Mouse (Mus musculus): Measurements from ENCODE around the gene Zfp672. TPM values are rescaled to one million over a fixed set of nuclear protein-coding genes. Genes with fewer than 3 reads are reported as not detected.

Zfp672 gene
- polyA plus RNA-seq, 1 experiment: 12.5 TPM

GRCm38 (mm10) chr11:58289992-58290682, 40.0 kb downstream of the Zfp672 start:
- Histone ChIP-seq H3K27me3 (ENCODE audit: control insufficient read depth, insufficient read depth, insufficient read length) (peaks cover 3% of the 10 kb centered on the region), H3ac (ENCODE audit: control insufficient read depth, insufficient read length, low read depth) (no peak overlapping the region), H3K4me3 (ENCODE audit: insufficient read depth, poor library complexity, severe bottlenecking) (no peak overlapping the region), H3K79me2 (ENCODE audit: control insufficient read depth, insufficient read depth) (no peaks in the 10 kb centered on the region), H3K36me3 (ENCODE audit: control insufficient read depth, insufficient read depth) (no peaks in the 10 kb centered on the region), H3K79me3 (ENCODE audit: low read depth) (no peaks in the 10 kb centered on the region)
- TF ChIP-seq USF1 (IDR thresholded peaks at IDR 0.05; ENCODE audit: low read depth): no peak
- TF ChIP-seq CTCF (IDR thresholded peaks at IDR 0.05; ENCODE audit: control insufficient read depth, insufficient read depth, insufficient read length): no peak
- no peak for TF ChIP-seq CEBPB (IDR thresholded peaks at IDR 0.05; ENCODE audit: low read depth)
- TF ChIP-seq MYOD1 (IDR thresholded peaks at IDR 0.05; ENCODE audit: control insufficient read depth, insufficient read length, low read depth): no peak
- TF ChIP-seq FOSL1 (IDR thresholded peaks at IDR 0.05; ENCODE audit: insufficient read depth, low read length, poor library complexity, severe bottlenecking): no peak
- no peak for TF ChIP-seq MYOG (IDR thresholded peaks at IDR 0.05; ENCODE audit: control insufficient read depth, extremely low read depth, insufficient read length)
- no peak for TF ChIP-seq MAX (IDR thresholded peaks at IDR 0.05)

GRCm38 (mm10) chr11:58282518-58282917, 47.6 kb downstream of the Zfp672 start:
- H3ac ChIP-seq (ENCODE audit: control insufficient read depth, insufficient read length, low read depth): no peak overlapping the region
- TF ChIP-seq FOSL1 (IDR thresholded peaks at IDR 0.05; ENCODE audit: insufficient read depth, low read length, poor library complexity, severe bottlenecking) (no peak), MYOD1 (IDR thresholded peaks at IDR 0.05; ENCODE audit: control insufficient read depth, insufficient read length, low read depth) (no peak), MAX (IDR thresholded peaks at IDR 0.05) (no peak), CTCF (IDR thresholded peaks at IDR 0.05; ENCODE audit: control insufficient read depth, insufficient read depth, insufficient read length) (no peak), USF1 (IDR thresholded peaks at IDR 0.05; ENCODE audit: low read depth) (no peak)
- H3K79me3 ChIP-seq (ENCODE audit: low read depth): no peaks in the 10 kb centered on the region
- peaks cover 15% of the 10 kb centered on the region for H3K27me3 ChIP-seq (ENCODE audit: control insufficient read depth, insufficient read depth, insufficient read length)
- H3K4me3 ChIP-seq (ENCODE audit: insufficient read depth, poor library complexity, severe bottlenecking): no peak overlapping the region
- H3K36me3 ChIP-seq (ENCODE audit: control insufficient read depth, insufficient read depth): no peaks in the 10 kb centered on the region
- no peaks in the 10 kb centered on the region for H3K79me2 ChIP-seq (ENCODE audit: control insufficient read depth, insufficient read depth)

GRCm38 (mm10) chr11:58281970-58282496, 48.1 kb downstream of the Zfp672 start:
- Histone ChIP-seq H3K79me2 (ENCODE audit: control insufficient read depth, insufficient read depth) (no peaks in the 10 kb centered on the region), H3ac (ENCODE audit: control insufficient read depth, insufficient read length, low read depth) (no peak overlapping the region), H3K36me3 (ENCODE audit: control insufficient read depth, insufficient read depth) (no peaks in the 10 kb centered on the region), H3K4me3 (ENCODE audit: insufficient read depth, poor library complexity, severe bottlenecking) (no peak overlapping the region), H3K79me3 (ENCODE audit: low read depth) (no peaks in the 10 kb centered on the region), H3K27me3 (ENCODE audit: control insufficient read depth, insufficient read depth, insufficient read length) (peaks cover 16% of the 10 kb centered on the region)
- TF ChIP-seq MYOG (IDR thresholded peaks at IDR 0.05; ENCODE audit: control insufficient read depth, extremely low read depth, insufficient read length) (no peak), MYOD1 (IDR thresholded peaks at IDR 0.05; ENCODE audit: control insufficient read depth, insufficient read length, low read depth) (no peak), CTCF (IDR thresholded peaks at IDR 0.05; ENCODE audit: control insufficient read depth, insufficient read depth, insufficient read length) (no peak), FOSL1 (IDR thresholded peaks at IDR 0.05; ENCODE audit: insufficient read depth, low read length, poor library complexity, severe bottlenecking) (no peak), MAX (IDR thresholded peaks at IDR 0.05) (no peak), CEBPB (IDR thresholded peaks at IDR 0.05; ENCODE audit: low read depth) (no peak), USF1 (IDR thresholded peaks at IDR 0.05; ENCODE audit: low read depth) (no peak)

- no peak for TF ChIP-seq CTCF (IDR thresholded peaks at IDR 0.05; ENCODE audit: control insufficient read depth, insufficient read depth, insufficient read length)
- no peak for TF ChIP-seq MYOD1 (IDR thresholded peaks at IDR 0.05; ENCODE audit: control insufficient read depth, insufficient read length, low read depth)
- TF ChIP-seq CEBPB (IDR thresholded peaks at IDR 0.05; ENCODE audit: low read depth): no peak
- TF ChIP-seq FOSL1 (IDR thresholded peaks at IDR 0.05; ENCODE audit: insufficient read depth, low read length, poor library complexity, severe bottlenecking): no peak
- no peak for TF ChIP-seq USF1 (IDR thresholded peaks at IDR 0.05; ENCODE audit: low read depth)
- TF ChIP-seq MYOG (IDR thresholded peaks at IDR 0.05; ENCODE audit: control insufficient read depth, extremely low read depth, insufficient read length): no peak
- no peak for TF ChIP-seq MAX (IDR thresholded peaks at IDR 0.05)
- no peaks in the 10 kb centered on the region for H3K79me2 ChIP-seq (ENCODE audit: control insufficient read depth, insufficient read depth)
- no peak overlapping the region for H3ac ChIP-seq (ENCODE audit: control insufficient read depth, insufficient read length, low read depth)
- H3K4me3 ChIP-seq (ENCODE audit: insufficient read depth, poor library complexity, severe bottlenecking): no peak overlapping the region
- H3K36me3 ChIP-seq (ENCODE audit: control insufficient read depth, insufficient read depth): no peaks in the 10 kb centered on the region
- no peaks in the 10 kb centered on the region for H3K79me3 ChIP-seq (ENCODE audit: low read depth)
- H3K27me3 ChIP-seq (ENCODE audit: control insufficient read depth, insufficient read depth, insufficient read length): peaks cover 10% of the 10 kb centered on the region
Observed at GRCm38 (mm10) chr11:58275756-58276155, 54.4 kb downstream of the Zfp672 start.

- TF ChIP-seq CEBPB (IDR thresholded peaks at IDR 0.05; ENCODE audit: low read depth): no peak
- TF ChIP-seq USF1 (IDR thresholded peaks at IDR 0.05; ENCODE audit: low read depth): no peak
- no peak for TF ChIP-seq MYOG (IDR thresholded peaks at IDR 0.05; ENCODE audit: control insufficient read depth, extremely low read depth, insufficient read length)
- no peak for TF ChIP-seq MAX (IDR thresholded peaks at IDR 0.05)
- no peak for TF ChIP-seq MYOD1 (IDR thresholded peaks at IDR 0.05; ENCODE audit: control insufficient read depth, insufficient read length, low read depth)
- TF ChIP-seq FOSL1 (IDR thresholded peaks at IDR 0.05; ENCODE audit: insufficient read depth, low read length, poor library complexity, severe bottlenecking): no peak
- no peak for TF ChIP-seq CTCF (IDR thresholded peaks at IDR 0.05; ENCODE audit: control insufficient read depth, insufficient read depth, insufficient read length)
- H3K27me3 ChIP-seq (ENCODE audit: control insufficient read depth, insufficient read depth, insufficient read length): peaks cover 10% of the 10 kb centered on the region
- H3K36me3 ChIP-seq (ENCODE audit: control insufficient read depth, insufficient read depth): no peaks in the 10 kb centered on the region
Observed at GRCm38 (mm10) chr11:58274572-58274971, 55.6 kb downstream of the Zfp672 start, which contains the start of gene 4930438A08Rik. 4930438A08Rik (plus strand) TSS chr11:58274799.

More at GRCm38 (mm10) chr11:58274572-58274971, 55.6 kb downstream of the Zfp672 start, which contains the start of gene 4930438A08Rik:
- Histone ChIP-seq H3K79me2 (ENCODE audit: control insufficient read depth, insufficient read depth) (no peaks in the 10 kb centered on the region), H3K4me3 (ENCODE audit: insufficient read depth, poor library complexity, severe bottlenecking) (no peak within 1 kb of the TSS), H3ac (ENCODE audit: control insufficient read depth, insufficient read length, low read depth) (no peak within 1 kb of the TSS), H3K79me3 (ENCODE audit: low read depth) (no peaks in the 10 kb centered on the region)
